Mouse (Mus musculus) heart, adult 11 months (tissue): ENCODE measurements at regions not wholly inside any gene's neighbourhood (a gene's known extent, or its start where the extent isn't known, plus 50 kb on each side); places are given as distances from the start of the nearest gene placed in this dataset.

Experiments
- DNase-seq: peaks from one replicate; pipeline ENCODE4 v3.0.0; 2022

- DNase-seq = peak; percentile 78
These were observed 75.3 kb upstream of the Arhgap21 start for GRCm38 (mm10) chr2:21044007-21044406.

- peak; percentile 43 for DNase-seq
These were observed 74.6 kb upstream of the Arhgap21 start for GRCm38 (mm10) chr2:21043302-21043701.

GRCm38 (mm10) chr2:21037607-21038006 lies 68.9 kb upstream of the Arhgap21 start:
- DNase-seq = peak; percentile 95

- peak; percentile 98 for DNase-seq
These were observed 68.5 kb upstream of the Arhgap21 start for GRCm38 (mm10) chr2:21037181-21037580.

GRCm38 (mm10) chr2:21035884-21036648 lies 67.4 kb upstream of the Arhgap21 start:
- peak; percentile 50 for DNase-seq

GRCm38 (mm10) chr2:21034651-21035050 lies 66.0 kb upstream of the Arhgap21 start:
- peak; percentile 89 for DNase-seq

- DNase-seq = peak; percentile 84
These were observed 62.0 kb upstream of the Arhgap21 start for GRCm38 (mm10) chr2:21030650-21031049.

- peak; percentile 94 for DNase-seq
These were observed 60.8 kb upstream of the Arhgap21 start for GRCm38 (mm10) chr2:21029391-21030010.

GRCm38 (mm10) chr2:21028605-21029004 lies 59.9 kb upstream of the Arhgap21 start:
- DNase-seq = peak; percentile 98

GRCm38 (mm10) chr2:21018535-21018934 lies 49.9 kb upstream of the Arhgap21 start:
- DNase-seq = no peak
